Mouse (Mus musculus) C2C12 (cell line): ENCODE measurements around the gene Manbal. TPM values are rescaled to one million over a fixed set of nuclear protein-coding genes. Genes with fewer than 3 reads are reported as not detected.

ENCODE experiments used
- H3K27me3 ChIP-seq: one replicate; pipeline ENCODE4 v1.6.1; 2011; ENCODE audit not compliant: control insufficient read depth, insufficient read depth, insufficient read length
- H3K36me3 ChIP-seq: one replicate; pipeline ENCODE4 v1.6.1; 2011; ENCODE audit not compliant: control insufficient read depth, insufficient read depth
- H3K4me3 ChIP-seq: one replicate; pipeline ENCODE4 v1.5.1; 2011; ENCODE audit warnings: mild to moderate bottlenecking, control low read depth; ENCODE audit not compliant: poor library complexity, insufficient read depth, severe bottlenecking
- H3K79me2 ChIP-seq: one replicate; pipeline ENCODE4 v1.6.1; 2011; ENCODE audit not compliant: control insufficient read depth, insufficient read depth
- H3K79me3 ChIP-seq: one replicate; pipeline ENCODE4 v1.6.1; 2011; ENCODE audit warnings: low read depth, control low read depth
- H3ac ChIP-seq: one replicate; pipeline ENCODE3; 2011; ENCODE audit warnings: low read depth; ENCODE audit not compliant: control insufficient read depth, insufficient read length
- CEBPB ChIP-seq: IDR thresholded peaks from one replicate; pipeline ENCODE4 v1.6.1; 2011; ENCODE audit warnings: low read depth, mild to moderate bottlenecking, control low read depth, moderate library complexity
- CTCF ChIP-seq: IDR thresholded peaks from one replicate; pipeline ENCODE4 v1.5.1; 2011; ENCODE audit not compliant: control insufficient read depth, insufficient read depth, insufficient read length
- FOSL1 ChIP-seq: IDR thresholded peaks from one replicate; pipeline ENCODE4 v1.8.0; 2011; ENCODE audit warnings: mild to moderate bottlenecking, low read length; ENCODE audit not compliant: poor library complexity, insufficient read depth, severe bottlenecking
- MAX ChIP-seq: IDR thresholded peaks from one replicate; pipeline ENCODE4 v1.6.1; 2011; ENCODE audit warnings: mild to moderate bottlenecking, control low read depth
- MYOD1 ChIP-seq: IDR thresholded peaks from one replicate; pipeline ENCODE4 v1.6.1; 2011; ENCODE audit warnings: low read depth; ENCODE audit not compliant: control insufficient read depth, insufficient read length
- MYOG ChIP-seq: IDR thresholded peaks from one replicate; pipeline ENCODE4 v1.6.1; 2011; ENCODE audit not compliant: control insufficient read depth, insufficient read length; ENCODE audit errors: extremely low read depth
- USF1 ChIP-seq: IDR thresholded peaks from one replicate; pipeline ENCODE4 v1.6.1; 2011; ENCODE audit warnings: low read depth, mild to moderate bottlenecking, control low read depth, moderate library complexity
- polyA plus RNA-seq: library from polyadenylated mRNA; unstranded; fragments of >200 nt; fragmentation: generic; extraction: Trizol; gene quantifications from one replicate; pipeline ENCODE4 v1.2.1, GENCODE M21; 2012; ENCODE audit warnings: missing spikeins

Gene Manbal
- polyA plus RNA-seq, 1 experiment: 51.1 TPM

DNA sequence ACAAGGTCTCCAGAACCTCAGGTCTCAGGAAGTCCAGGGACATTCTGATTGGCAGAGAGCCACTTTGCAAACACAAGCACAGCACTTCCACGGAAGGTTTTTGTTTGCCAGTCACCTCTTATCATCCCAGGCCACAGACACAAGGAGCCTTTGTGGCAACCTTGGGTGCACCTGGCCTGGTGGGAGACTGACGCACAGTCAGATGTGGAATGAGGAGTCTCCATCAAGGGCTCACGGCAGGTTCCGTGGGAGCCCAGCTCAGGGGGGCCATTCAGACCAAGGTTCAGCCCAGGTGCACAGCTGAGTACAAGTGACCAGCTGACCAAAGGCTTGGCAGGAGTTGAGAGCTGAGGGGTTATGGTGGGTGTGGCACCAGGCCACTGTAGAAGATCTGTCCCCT lies 30.0 kb downstream of the Manbal start:
- no peaks in the 10 kb centered on the region for H3K27me3 ChIP-seq

DNA sequence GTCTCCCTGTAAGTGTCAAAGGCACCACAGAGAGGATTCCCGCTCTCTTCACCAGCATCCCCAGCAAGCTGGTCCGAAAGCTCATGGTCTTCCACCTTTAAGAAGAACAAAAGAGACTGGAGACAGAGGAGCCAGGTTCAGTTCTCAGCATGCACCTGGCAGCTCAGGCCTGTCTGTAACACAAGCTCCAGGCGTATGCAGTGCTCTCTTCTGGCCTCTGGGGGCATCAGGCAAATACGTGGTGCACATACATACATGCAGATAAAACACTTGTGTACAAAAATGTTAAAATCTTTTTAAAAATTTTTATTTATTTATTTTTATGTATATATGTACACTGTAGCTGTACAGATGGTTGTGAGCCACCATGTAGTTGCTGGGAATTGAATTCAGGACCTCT lies 31.1 kb downstream of the Manbal start:
- H3K27me3 ChIP-seq: no peaks in the 10 kb centered on the region
- H3K79me3 ChIP-seq: no peaks in the 10 kb centered on the region
- TF ChIP-seq MAX: no peak
- TF ChIP-seq CTCF: no peak
- TF ChIP-seq FOSL1: no peak
- no peak for TF ChIP-seq MYOG
- no peak for TF ChIP-seq MYOD1
- no peak for TF ChIP-seq USF1
- peaks cover 31% of the 10 kb centered on the region for H3K36me3 ChIP-seq
- H3K79me2 ChIP-seq: no peaks in the 10 kb centered on the region
- no peak overlapping the region for H3K4me3 ChIP-seq
- no peak overlapping the region for H3ac ChIP-seq

More for the DNA sequence above, 30.0 kb downstream of the Manbal start:
- Histone ChIP-seq H3K4me3 (no peak overlapping the region), H3K79me3 (peaks cover 2% of the 10 kb centered on the region), H3K79me2 (no peaks in the 10 kb centered on the region), H3K36me3 (peaks cover 31% of the 10 kb centered on the region), H3ac (no peak overlapping the region)
- TF ChIP-seq FOSL1: no peak

DNA sequence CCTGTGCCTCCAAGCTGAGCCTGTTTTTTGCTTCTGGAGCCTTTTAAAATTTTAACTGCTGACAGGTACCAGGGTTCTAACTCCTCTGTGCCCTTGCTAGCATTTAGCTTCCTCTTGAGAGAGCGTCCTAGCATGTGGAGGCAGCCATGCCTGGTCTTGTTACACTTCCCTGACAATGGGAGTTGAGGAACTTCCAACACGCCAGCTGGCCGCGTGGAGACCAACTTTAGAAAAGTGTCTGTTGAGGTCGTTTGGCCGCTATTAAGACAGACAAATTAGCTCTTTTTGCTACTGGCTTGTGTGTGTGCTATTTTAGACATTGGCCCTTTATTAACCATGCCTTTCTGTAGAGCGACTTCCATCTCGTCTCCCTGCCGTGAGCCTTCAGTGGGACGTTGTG lies 32.4 kb downstream of the Manbal start:
- H3K27me3 ChIP-seq: no peaks in the 10 kb centered on the region
- no peak for TF ChIP-seq MYOD1
- TF ChIP-seq MYOG: no peak
- TF ChIP-seq CTCF: no peak
- TF ChIP-seq MAX: no peak
- TF ChIP-seq USF1: no peak
- no peak for TF ChIP-seq CEBPB
- TF ChIP-seq FOSL1: no peak
- peaks cover 27% of the 10 kb centered on the region for H3K36me3 ChIP-seq
- no peaks in the 10 kb centered on the region for H3K79me3 ChIP-seq
- no peak overlapping the region for H3ac ChIP-seq
- no peak overlapping the region for H3K4me3 ChIP-seq
- H3K79me2 ChIP-seq: no peaks in the 10 kb centered on the region

DNA sequence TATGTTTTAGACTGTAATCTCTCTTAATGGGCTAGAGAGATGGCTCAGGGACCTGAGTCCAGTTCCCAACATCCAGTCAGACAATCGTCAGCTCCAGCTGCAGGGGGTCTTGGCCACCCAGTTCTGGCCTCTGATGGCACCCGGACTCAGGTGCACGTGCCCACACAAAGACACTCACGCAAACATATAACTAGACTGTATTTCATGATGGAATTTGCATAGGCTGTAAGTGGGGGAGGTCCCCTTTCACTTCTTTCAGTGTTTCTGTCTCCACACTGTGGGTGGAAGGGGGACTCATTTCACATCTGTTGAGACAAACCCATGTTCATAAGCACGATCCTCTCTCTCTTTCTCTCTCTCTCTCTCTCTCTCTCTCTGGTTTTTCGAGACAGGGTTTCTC lies 33.1 kb downstream of the Manbal start:
- H3K79me3 ChIP-seq: no peaks in the 10 kb centered on the region
- peaks cover 22% of the 10 kb centered on the region for H3K36me3 ChIP-seq
- no peak overlapping the region for H3K4me3 ChIP-seq
- H3K27me3 ChIP-seq: no peaks in the 10 kb centered on the region
- no peak for TF ChIP-seq FOSL1
- TF ChIP-seq MAX: no peak
- TF ChIP-seq CEBPB: no peak
- no peak for TF ChIP-seq CTCF
- TF ChIP-seq USF1: no peak
- no peak for TF ChIP-seq MYOG
- TF ChIP-seq MYOD1: no peak
- no peaks in the 10 kb centered on the region for H3K79me2 ChIP-seq
- H3ac ChIP-seq: no peak overlapping the region

DNA sequence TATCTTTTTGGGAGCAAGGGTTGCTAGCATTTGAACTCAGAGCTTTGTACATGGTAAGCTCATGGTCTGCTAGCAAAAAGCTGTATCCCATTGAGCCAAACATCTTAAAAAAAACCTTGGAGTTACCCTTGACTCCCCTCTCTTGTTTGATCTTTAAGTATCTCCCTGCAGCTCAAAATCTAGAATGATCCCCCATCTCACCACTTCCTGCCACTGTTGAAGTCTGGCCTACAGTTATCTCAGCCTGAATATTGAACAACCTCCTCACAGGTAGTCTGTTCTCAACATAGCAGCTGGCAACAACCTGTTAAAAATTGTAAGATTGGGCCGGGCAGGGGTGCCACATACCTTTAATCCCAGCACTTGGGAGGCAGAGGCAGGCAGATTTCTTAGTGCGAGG lies 33.9 kb downstream of the Manbal start:
- Histone ChIP-seq H3K4me3 (no peak overlapping the region), H3K79me2 (no peaks in the 10 kb centered on the region), H3K79me3 (no peaks in the 10 kb centered on the region), H3K27me3 (no peaks in the 10 kb centered on the region), H3ac (no peak overlapping the region), H3K36me3 (peaks cover 16% of the 10 kb centered on the region)
- TF ChIP-seq FOSL1: no peak
- no peak for TF ChIP-seq CEBPB
- TF ChIP-seq CTCF: no peak
- no peak for TF ChIP-seq USF1
- no peak for TF ChIP-seq MYOG
- TF ChIP-seq MAX: no peak
- TF ChIP-seq MYOD1: no peak

DNA sequence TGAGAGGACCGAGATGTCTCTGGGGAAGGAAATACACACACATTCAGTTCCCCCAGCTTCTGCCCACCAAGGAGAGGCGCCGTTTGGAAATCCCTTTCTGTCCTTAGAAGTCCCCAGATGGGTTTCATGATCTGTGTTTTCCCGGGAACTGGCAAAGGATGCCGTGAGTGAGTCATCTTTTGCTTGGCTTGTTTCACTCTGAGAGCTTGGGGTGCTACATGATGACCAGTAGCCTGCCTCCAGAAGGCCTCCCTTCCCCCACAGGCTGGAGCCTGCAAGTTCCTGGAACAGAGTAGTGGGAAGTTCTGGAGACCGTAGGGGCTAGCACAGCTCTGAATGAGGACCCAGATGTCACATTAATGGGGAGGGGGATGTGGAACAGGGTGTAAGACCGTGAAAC lies 40.2 kb downstream of the Manbal start:
- H3K4me3 ChIP-seq: no peak overlapping the region
- no peak for TF ChIP-seq MAX
- TF ChIP-seq MYOG: no peak
- TF ChIP-seq FOSL1: no peak
- no peak for TF ChIP-seq MYOD1
- TF ChIP-seq CTCF: no peak
- TF ChIP-seq CEBPB: no peak
- no peak for TF ChIP-seq USF1
- H3K79me2 ChIP-seq: no peaks in the 10 kb centered on the region
- H3K27me3 ChIP-seq: no peaks in the 10 kb centered on the region
- no peaks in the 10 kb centered on the region for H3K36me3 ChIP-seq
- H3K79me3 ChIP-seq: peaks cover 1% of the 10 kb centered on the region
- H3ac ChIP-seq: no peak overlapping the region
